Mouse (Mus musculus) naive thymus-derived CD4-positive, alpha-beta T cell, adult 2 months (primary cell): ENCODE data around the gene Tiprl.

Experiments
- DNase-seq: peaks from one replicate; pipeline ENCODE4 v3.0.0-alpha.2; 2011; ENCODE audit warnings: low read depth

Gene Tiprl

DNA sequence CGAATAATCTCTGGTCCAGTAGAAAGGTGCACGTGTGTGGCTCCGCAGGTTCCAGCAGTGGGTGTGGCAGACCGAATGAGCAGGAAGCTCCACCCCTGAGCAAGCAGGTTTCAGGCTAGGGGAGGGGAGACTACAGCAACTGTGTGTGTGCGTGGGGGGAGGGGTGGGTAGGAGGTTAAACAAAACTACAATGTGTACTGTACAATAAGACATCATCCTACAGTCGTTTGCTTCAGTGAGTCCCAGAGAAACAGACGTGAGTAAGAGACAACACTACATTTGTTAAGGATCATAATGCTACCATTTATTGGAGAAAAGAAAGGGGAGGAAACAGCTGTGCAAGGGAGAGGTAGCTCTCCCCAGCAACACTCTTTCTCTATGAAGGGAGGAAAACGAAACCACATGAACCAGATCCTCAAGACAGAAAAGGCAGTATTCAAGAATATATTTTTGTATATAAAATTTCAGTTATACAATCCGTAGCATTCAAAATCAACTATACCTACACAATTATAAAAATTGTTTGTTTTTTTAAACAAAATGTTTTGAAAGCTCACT is 62.7 kb downstream of the Tiprl start:
- DNase-seq: peak; percentile 76

DNA sequence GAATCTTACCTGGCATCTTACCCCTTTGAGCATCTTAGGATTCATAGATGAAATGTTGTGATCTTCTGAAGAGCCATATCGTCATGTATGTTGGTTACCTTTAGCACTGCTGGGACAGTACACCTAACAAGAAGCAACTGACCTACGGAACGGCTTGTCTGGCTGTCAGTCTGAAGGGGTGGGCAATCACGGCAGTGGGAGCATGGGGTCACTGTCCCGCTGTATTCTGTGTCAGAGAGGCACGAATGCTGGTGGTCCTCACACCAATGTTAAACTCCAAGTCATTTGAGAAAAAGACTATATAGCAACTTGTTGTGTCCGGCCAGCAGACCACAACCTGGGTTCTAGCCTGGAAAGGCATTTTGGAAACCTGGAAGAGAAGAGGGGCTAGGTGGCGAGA is 65.5 kb downstream of the Tiprl start:
- no peak for DNase-seq

DNA sequence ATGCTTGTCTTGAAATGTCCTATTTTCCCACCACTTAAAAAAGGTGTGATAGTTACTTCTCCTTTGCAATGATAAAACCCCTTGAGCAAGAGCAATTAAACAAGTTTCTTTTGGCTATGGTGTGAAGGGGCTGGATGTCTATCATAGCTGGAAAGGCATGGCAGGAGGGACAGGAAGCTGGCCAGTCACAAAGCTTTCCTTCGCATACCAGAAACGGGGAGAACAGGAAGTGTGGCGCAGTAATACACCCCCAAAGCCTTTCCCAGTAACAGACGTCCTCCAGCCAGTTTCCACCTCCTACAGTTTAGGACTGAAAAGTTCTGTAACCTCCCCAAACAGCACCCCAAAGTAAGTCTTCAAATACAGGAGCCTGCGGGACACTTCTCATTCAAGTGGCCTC is 66.6 kb downstream of the Tiprl start:
- no peak for DNase-seq

DNA sequence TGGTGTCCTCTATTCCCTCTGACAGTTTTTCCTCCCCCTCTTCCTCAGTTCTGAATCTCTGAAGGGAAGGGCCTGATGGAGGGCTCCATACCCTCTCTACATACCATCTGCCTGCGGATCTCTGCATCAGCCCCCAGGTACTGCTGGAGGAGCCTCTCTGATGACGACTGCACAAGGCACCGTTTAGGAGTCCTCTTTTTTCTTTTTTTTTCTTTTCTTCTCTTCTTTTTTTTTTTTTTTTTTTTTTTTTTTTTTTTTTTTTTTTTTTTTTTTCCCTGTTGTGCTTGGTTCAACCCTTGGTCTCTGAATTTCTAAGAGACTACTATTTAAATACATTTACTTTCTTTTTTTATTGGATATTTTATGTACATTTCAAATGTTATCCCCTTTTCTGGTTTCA is 67.3 kb downstream of the Tiprl start:
- DNase-seq: no peak

DNA sequence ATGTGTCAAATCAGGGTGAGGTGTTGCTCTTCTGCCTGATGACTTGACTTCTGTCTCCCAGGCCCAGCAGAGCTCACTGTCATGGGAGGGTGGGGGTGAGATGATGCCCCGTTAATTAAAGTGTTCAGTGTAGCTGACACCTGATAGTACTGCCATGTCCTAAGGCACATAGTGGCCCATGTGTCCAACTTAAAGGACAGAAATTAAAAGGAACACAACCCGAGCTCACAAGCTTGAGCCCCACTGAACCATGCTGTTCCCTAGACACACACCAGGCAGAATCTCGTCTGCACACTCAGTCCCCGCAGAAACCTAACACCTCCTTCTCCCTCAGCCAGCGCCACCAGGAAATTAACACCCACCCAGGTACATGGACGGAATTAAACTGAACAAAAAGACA is 71.9 kb downstream of the Tiprl start:
- DNase-seq: no peak
